18 mouse cellular contexts compared by ENCODE assay signal in genomic region chr7:117229619-117230018, GRCm38 (mm10).
"Had no signal": no experiment of that assay in that cellular context is flagged by ENCODE, and none has a peak within 500 bp of the region (broad histone marks: within the 10 kb centered on the region; RNA-seq: fewer than 3 reads in every experiment).

No protein-coding gene starts in this region.

- H3K27ac ChIP-seq: layer of hippocampus, adult 2 months; limb, embryonic 10.5 days; liver, embryonic 15.5 days; macrophage; midbrain, embryonic 12.5 days; neural tube, embryonic 13.5 days; stomach, embryonic 15.5 days had no signal

- H3K9ac ChIP-seq: liver, embryonic 15.5 days; midbrain, embryonic 12.5 days; neural tube, embryonic 13.5 days; stomach, embryonic 15.5 days had no signal

- H3K4me1 ChIP-seq: limb, embryonic 10.5 days; liver, embryonic 15.5 days; megakaryocyte, embryonic 14.5 days; midbrain, embryonic 12.5 days; neural tube, embryonic 13.5 days; stomach, embryonic 15.5 days had no signal

- H3K4me2 ChIP-seq: liver, embryonic 11.5 days; liver, embryonic 15.5 days; midbrain, embryonic 12.5 days; neural tube, embryonic 13.5 days; stomach, embryonic 15.5 days had no signal

- DNase-seq: kidney, adult 8-10 months; kidney, postnatal 10 days; kidney, postnatal 4 days; lung, adult 2 months; lung, postnatal 10 days; retina, postnatal 1 day; thymus, adult 2 months; thymus, postnatal 25 days had no signal

- H3K27me3 ChIP-seq: liver, embryonic 15.5 days; megakaryocyte, embryonic 14.5 days; midbrain, embryonic 12.5 days; neural tube, embryonic 13.5 days; stomach, embryonic 15.5 days had no signal

- H3K4me3 ChIP-seq: layer of hippocampus, adult 2 months; limb, embryonic 10.5 days; liver, embryonic 15.5 days; megakaryocyte, embryonic 14.5 days; midbrain, embryonic 12.5 days; neural tube, embryonic 13.5 days; stomach, embryonic 15.5 days had no signal

- H3K36me3 ChIP-seq: limb, embryonic 10.5 days; liver, embryonic 15.5 days; midbrain, embryonic 12.5 days; neural tube, embryonic 13.5 days; stomach, embryonic 15.5 days had no signal

- H3K9me3 ChIP-seq: limb, embryonic 10.5 days; liver, embryonic 15.5 days; megakaryocyte, embryonic 14.5 days; midbrain, embryonic 12.5 days; neural tube, embryonic 13.5 days; stomach, embryonic 15.5 days had no signal

- ATAC-seq: midbrain, embryonic 16.5 days had no signal
